Mouse (Mus musculus) forebrain, embryonic 10.5 days (tissue): ENCODE results near the gene Tspan9. TPM values are rescaled to one million over a fixed set of nuclear protein-coding genes. Genes with fewer than 3 reads are reported as not detected.

Source experiments
- DNase-seq: peaks from one replicate; pipeline ENCODE4 v3.0.0-alpha.2; 2017; ENCODE audit warnings: low spot score; ENCODE audit errors: extremely low spot score
- H3K27ac ChIP-seq: fragments of 300-500 bp; sonication (generic); 2 replicates; pipeline ENCODE4 v1.5.1; 2016; ENCODE audit warnings: mild to moderate bottlenecking
- H3K27me3 ChIP-seq: fragments of 300-500 bp; sonication (generic); 2 replicates; pipeline ENCODE4 v1.6.1; 2016; ENCODE audit warnings: mild to moderate bottlenecking; ENCODE audit not compliant: poor library complexity, severe bottlenecking
- H3K36me3 ChIP-seq: fragments of 300-500 bp; sonication (generic); replicated peaks from 2 replicates; pipeline ENCODE4 v1.6.1; 2016; ENCODE audit warnings: mild to moderate bottlenecking, moderate library complexity
- H3K4me1 ChIP-seq: fragments of 300-500 bp; sonication (generic); 2 replicates; pipeline ENCODE4 v1.6.1; 2016
- H3K4me3 ChIP-seq: fragments of 300-500 bp; sonication (generic); 2 replicates; pipeline ENCODE4 v1.5.1; 2016; ENCODE audit warnings: mild to moderate bottlenecking, moderate library complexity
- H3K9me3 ChIP-seq: fragments of 300-500 bp; sonication (generic); 2 replicates; pipeline ENCODE4 v1.6.1; 2016; ENCODE audit warnings: mild to moderate bottlenecking, moderate library complexity
- WGBS: fragments of 180-500 bp; shearing (Covaris S2); methylation state at CpG from one replicate; pipeline ENCODE4 v1.1.7; 2016; 5-methylcytosine and 5-hydroxymethylcytosine counted together
- polyA plus RNA-seq: library from polyadenylated mRNA; unstranded; fragments of >200 nt; fragmentation: Nextera tagmentation; extraction: Ambion mirVana; gene quantifications from 2 replicates; pipeline ENCODE4 v1.2.1, GENCODE M21; 2016

Tspan9 gene
- polyA plus RNA-seq, 1 experiment from 2014 or later: 39.4 TPM

DNA sequence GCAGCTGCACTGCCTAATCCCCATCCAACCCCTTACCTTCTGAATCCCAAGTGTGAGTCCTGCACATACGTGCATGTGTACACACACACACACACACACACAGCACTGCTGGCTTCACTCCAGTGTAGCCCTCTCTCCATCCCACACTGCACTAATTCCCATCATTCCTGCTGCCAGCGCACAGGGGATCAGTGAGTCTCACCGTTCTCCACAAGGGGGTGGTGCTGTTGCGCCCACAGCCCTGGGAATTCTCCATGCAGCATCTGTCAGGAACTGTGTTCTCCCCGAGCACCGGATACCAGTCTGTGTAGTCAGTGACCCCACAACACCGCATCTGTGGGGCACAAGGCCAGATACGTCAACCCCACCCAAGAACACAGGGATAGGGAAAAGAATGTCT is 177.9 kb downstream of the Tspan9 start:
- H3K9me3 ChIP-seq: no peaks in the 10 kb centered on the region
- no peak overlapping the region for H3K27ac ChIP-seq
- no peaks in the 10 kb centered on the region for H3K27me3 ChIP-seq
- no peak overlapping the region for H3K4me3 ChIP-seq
- WGBS: 42% methylated on average over 8 of the region's 8 CpGs
- peaks cover 8% of the 10 kb centered on the region; the same call in 1 of the 2 replicates for H3K36me3 ChIP-seq
- H3K4me1 ChIP-seq: peaks cover 12% of the 10 kb centered on the region
- DNase-seq: peak; percentile 25

GRCm38 (mm10) chr6:127960203-127960602 is 183.2 kb downstream of the Tspan9 start:
- Histone ChIP-seq H3K27ac (no peak overlapping the region), H3K4me1 (no peaks in the 10 kb centered on the region), H3K27me3 (no peaks in the 10 kb centered on the region), H3K9me3 (no peaks in the 10 kb centered on the region), H3K36me3 (peaks cover 6% of the 10 kb centered on the region; the same call in 1 of the 2 replicates), H3K4me3 (no peak overlapping the region)
- DNase-seq: no peak
- 93% methylated on average over 1 of the region's 1 CpGs for WGBS

GRCm38 (mm10) chr6:127956172-127956571 is 187.2 kb downstream of the Tspan9 start:
- 91% methylated on average over 5 of the region's 5 CpGs for WGBS
- Histone ChIP-seq H3K27ac (no peak overlapping the region), H3K4me1 (no peaks in the 10 kb centered on the region), H3K9me3 (no peaks in the 10 kb centered on the region), H3K36me3 (no peaks in the 10 kb centered on the region), H3K27me3 (no peaks in the 10 kb centered on the region), H3K4me3 (no peak overlapping the region)
- no peak for DNase-seq

DNA sequence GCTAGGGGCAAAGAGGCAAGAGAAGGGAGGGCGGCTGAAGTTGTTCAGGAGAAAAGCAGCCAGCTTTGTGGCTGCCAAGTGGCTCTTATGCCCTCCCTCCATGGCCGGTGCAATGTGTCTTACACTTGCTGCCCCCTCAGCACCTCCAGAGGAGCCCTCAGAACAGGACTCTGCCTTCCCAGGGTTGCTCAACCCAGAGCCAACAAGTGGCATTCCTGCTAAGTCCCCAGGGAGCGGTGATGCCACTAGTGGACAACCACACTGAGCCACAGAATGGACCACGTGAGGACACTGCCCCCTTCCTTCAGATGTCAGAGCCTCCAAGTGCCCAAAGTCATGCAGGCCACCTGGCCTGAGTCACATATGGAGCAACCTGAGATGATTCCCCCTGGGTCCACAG is 190.3 kb downstream of the Tspan9 start:
- Histone ChIP-seq H3K27me3 (no peaks in the 10 kb centered on the region), H3K27ac (no peak overlapping the region), H3K4me1 (no peaks in the 10 kb centered on the region), H3K4me3 (no peak overlapping the region), H3K36me3 (no peaks in the 10 kb centered on the region), H3K9me3 (no peaks in the 10 kb centered on the region)
- 78% methylated on average over 4 of the region's 4 CpGs for WGBS
- no peak for DNase-seq

- 91% methylated on average over 7 of the region's 7 CpGs for WGBS
- Histone ChIP-seq H3K27me3 (0 out of 2 replicates have a peak, but pooled peaks cover 3% of the 10 kb centered on the region), H3K9me3 (no peaks in the 10 kb centered on the region), H3K36me3 (no peaks in the 10 kb centered on the region), H3K4me3 (no peak overlapping the region), H3K4me1 (no peaks in the 10 kb centered on the region), H3K27ac (no peak overlapping the region)
- no peak for DNase-seq
Observed at GRCm38 (mm10) chr6:127949885-127950284, 193.5 kb downstream of the Tspan9 start.

DNA sequence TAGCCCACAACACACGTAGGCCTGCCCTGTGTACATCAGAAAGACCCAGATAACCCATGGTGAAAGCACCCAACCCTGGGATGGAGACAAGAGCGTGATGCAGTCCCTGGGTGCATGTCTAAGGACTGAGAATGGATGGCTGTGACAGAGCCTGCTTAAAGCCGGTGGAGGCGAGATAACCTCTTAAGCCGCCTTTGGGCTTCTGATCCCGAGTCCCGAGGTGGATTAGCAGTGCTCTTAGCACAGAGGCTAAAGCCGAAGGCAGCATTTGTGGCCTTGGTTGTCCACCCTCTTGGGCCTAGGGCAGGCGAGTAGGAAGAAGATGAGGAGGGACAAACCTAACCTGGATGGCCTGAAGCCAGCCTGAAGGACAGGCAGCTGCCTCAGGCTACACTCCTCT is 194.7 kb downstream of the Tspan9 start:
- no peak for DNase-seq
- Histone ChIP-seq H3K9me3 (no peaks in the 10 kb centered on the region), H3K4me1 (no peaks in the 10 kb centered on the region), H3K27ac (no peak overlapping the region), H3K4me3 (no peak overlapping the region), H3K27me3 (0 out of 2 replicates have a peak, but pooled peaks cover 3% of the 10 kb centered on the region), H3K36me3 (no peaks in the 10 kb centered on the region)
- 79% methylated on average over 9 of the region's 9 CpGs for WGBS

- Histone ChIP-seq H3K4me1 (no peaks in the 10 kb centered on the region), H3K27me3 (0 out of 2 replicates have a peak, but pooled peaks cover 3% of the 10 kb centered on the region), H3K36me3 (no peaks in the 10 kb centered on the region), H3K9me3 (no peaks in the 10 kb centered on the region), H3K4me3 (no peak overlapping the region), H3K27ac (no peak overlapping the region)
- WGBS: 62% methylated on average over 9 of the region's 9 CpGs
- peak; percentile 73 for DNase-seq
Observed at GRCm38 (mm10) chr6:127945725-127946124, 197.7 kb downstream of the Tspan9 start.

GRCm38 (mm10) chr6:127942421-127942820 is 201.0 kb downstream of the Tspan9 start:
- H3K27me3 ChIP-seq: 0 out of 2 replicates have a peak, but pooled peaks cover 3% of the 10 kb centered on the region
- no peak for DNase-seq
- no peaks in the 10 kb centered on the region for H3K4me1 ChIP-seq
- H3K27ac ChIP-seq: no peak overlapping the region
- H3K4me3 ChIP-seq: no peak overlapping the region
- no peaks in the 10 kb centered on the region for H3K36me3 ChIP-seq
- WGBS: 92% methylated on average over 8 of the region's 8 CpGs
- no peaks in the 10 kb centered on the region for H3K9me3 ChIP-seq

GRCm38 (mm10) chr6:127935105-127935504 is 208.3 kb downstream of the Tspan9 start:
- H3K27me3 ChIP-seq: no peaks in the 10 kb centered on the region
- no peak overlapping the region for H3K27ac ChIP-seq
- WGBS: 82% methylated on average over 3 of the region's 3 CpGs
- no peak for DNase-seq
- peaks cover 26% of the 10 kb centered on the region for H3K4me1 ChIP-seq
- no peaks in the 10 kb centered on the region; the same call in 1 of the 2 replicates for H3K9me3 ChIP-seq
- no peak overlapping the region for H3K4me3 ChIP-seq
- no peaks in the 10 kb centered on the region for H3K36me3 ChIP-seq

- DNase-seq: no peak
- no peaks in the 10 kb centered on the region for H3K36me3 ChIP-seq
- 92% methylated on average over 5 of the region's 5 CpGs for WGBS
- H3K27ac ChIP-seq: no peak overlapping the region
- H3K4me1 ChIP-seq: peaks cover 26% of the 10 kb centered on the region
- H3K27me3 ChIP-seq: no peaks in the 10 kb centered on the region
- no peaks in the 10 kb centered on the region; the same call in 1 of the 2 replicates for H3K9me3 ChIP-seq
- H3K4me3 ChIP-seq: no peak overlapping the region
Observed at GRCm38 (mm10) chr6:127933841-127934240, 209.6 kb downstream of the Tspan9 start.

DNA sequence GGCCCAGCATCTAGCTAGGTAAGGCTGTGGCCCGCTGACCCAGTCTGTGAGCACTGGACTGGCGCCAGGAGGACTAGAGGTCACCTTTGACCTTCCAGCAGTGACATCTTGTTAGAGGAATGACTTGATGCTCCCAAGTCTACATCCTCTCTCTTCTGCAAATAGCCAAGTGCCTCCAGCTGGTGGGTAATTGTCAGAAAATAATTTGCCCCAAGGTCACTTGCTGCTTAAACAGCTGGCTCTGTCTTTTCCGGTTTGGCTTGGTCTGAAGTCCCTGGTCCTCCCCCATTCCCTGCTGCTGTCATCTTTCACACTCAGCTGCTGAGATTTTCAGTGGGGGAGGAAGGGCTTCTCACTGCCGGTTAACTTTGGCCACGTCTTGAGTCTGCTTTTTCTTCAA is 210.7 kb downstream of the Tspan9 start:
- Histone ChIP-seq H3K4me1 (peaks cover 30% of the 10 kb centered on the region), H3K36me3 (no peaks in the 10 kb centered on the region), H3K9me3 (no peaks in the 10 kb centered on the region; the same call in 1 of the 2 replicates), H3K4me3 (no peak overlapping the region), H3K27ac (peak overlapping the region; percentile 16; the same call in 1 of the 2 replicates), H3K27me3 (no peaks in the 10 kb centered on the region)
- DNase-seq: no peak
- 66% methylated on average over 5 of the region's 5 CpGs for WGBS

GRCm38 (mm10) chr6:127928682-127929081 is 214.7 kb downstream of the Tspan9 start:
- peaks cover 29% of the 10 kb centered on the region for H3K4me1 ChIP-seq

DNA sequence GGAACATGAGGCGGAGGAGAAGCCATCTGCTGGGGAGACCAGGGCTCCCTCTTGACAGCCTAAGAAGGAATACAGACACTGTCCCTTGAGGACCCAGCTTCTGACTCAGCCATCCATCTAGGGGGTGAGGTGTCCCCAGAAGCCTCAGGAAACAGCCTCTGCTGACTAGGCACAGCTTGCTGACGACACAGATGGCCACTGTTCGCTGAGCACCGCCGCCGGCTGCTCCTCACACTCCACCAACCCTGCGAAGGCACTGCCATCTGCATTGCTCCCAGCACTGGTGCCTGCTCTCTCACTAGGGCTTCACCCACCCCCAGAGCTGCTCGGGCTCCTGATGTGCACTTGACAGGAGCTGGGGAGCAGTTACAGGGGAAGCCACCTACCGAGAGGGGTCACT is 217.5 kb downstream of the Tspan9 start:
- H3K4me3 ChIP-seq: no peak overlapping the region
- no peak for DNase-seq
- WGBS: 70% methylated on average over 9 of the region's 9 CpGs
- peaks cover 22% of the 10 kb centered on the region; the same call in 1 of the 2 replicates for H3K27me3 ChIP-seq
- H3K4me1 ChIP-seq: 0 out of 2 replicates have a peak, but pooled peaks cover 12% of the 10 kb centered on the region
- no peaks in the 10 kb centered on the region for H3K9me3 ChIP-seq
- H3K36me3 ChIP-seq: no peaks in the 10 kb centered on the region
- no peak overlapping the region for H3K27ac ChIP-seq

More at GRCm38 (mm10) chr6:127928682-127929081, 214.7 kb downstream of the Tspan9 start:
- peaks cover 7% of the 10 kb centered on the region; the same call in 1 of the 2 replicates for H3K27me3 ChIP-seq
- no peaks in the 10 kb centered on the region for H3K36me3 ChIP-seq
- H3K27ac ChIP-seq: no peak overlapping the region
- 94% methylated on average over 5 of the region's 5 CpGs for WGBS
- DNase-seq: no peak
- H3K4me3 ChIP-seq: no peak overlapping the region
- H3K9me3 ChIP-seq: no peaks in the 10 kb centered on the region
